Mouse (Mus musculus) lung, embryonic 15.5 days (tissue): Measurements from ENCODE around the gene Sema3e. TPM values are rescaled to one million over a fixed set of nuclear protein-coding genes. Genes with fewer than 3 reads are reported as not detected.

Experiments
- ATAC-seq: fragments of 200-750 bp; cut with Nextera tagmentation; 2 replicates; pipeline ENCODE4 v1.8.0; 2017; ENCODE audit warnings: moderate number of reproducible peaks, borderline replicate concordance; ENCODE audit not compliant: low FRiP score, low TSS enrichment; ENCODE audit errors: extremely low read depth
- H3K27ac ChIP-seq: fragments of 300-500 bp; sonication (generic); 2 replicates; pipeline ENCODE4 v1.5.1; 2015; ENCODE audit warnings: moderate library complexity, mild to moderate bottlenecking, inconsistent platforms
- H3K27me3 ChIP-seq: fragments of 300-500 bp; sonication (generic); 2 replicates; pipeline ENCODE4 v1.6.1; 2015; ENCODE audit warnings: inconsistent platforms
- H3K36me3 ChIP-seq: fragments of 300-500 bp; sonication (generic); 2 replicates; pipeline ENCODE4 v1.6.1; 2015; ENCODE audit warnings: inconsistent platforms
- H3K4me1 ChIP-seq: fragments of 300-500 bp; sonication (generic); 2 replicates; pipeline ENCODE4 v1.6.1; 2015; ENCODE audit warnings: inconsistent platforms
- H3K4me2 ChIP-seq: fragments of 300-500 bp; sonication (generic); 2 replicates; pipeline ENCODE4 v1.6.1; 2015; ENCODE audit warnings: inconsistent platforms, mild to moderate bottlenecking, moderate library complexity
- H3K4me3 ChIP-seq: fragments of 300-500 bp; sonication (generic); 2 replicates; pipeline ENCODE4 v1.5.1; 2015; ENCODE audit warnings: mild to moderate bottlenecking, inconsistent platforms
- H3K9ac ChIP-seq: fragments of 300-500 bp; sonication (generic); 2 replicates; pipeline ENCODE4 v1.6.1; 2015; ENCODE audit warnings: inconsistent platforms
- H3K9me3 ChIP-seq: fragments of 300-500 bp; sonication (generic); 2 replicates; pipeline ENCODE4 v1.6.1; 2016; ENCODE audit warnings: inconsistent platforms
- WGBS: fragments of 180-500 bp; shearing (Covaris S2); methylation state at CpG from one replicate; pipeline ENCODE4 v1.1.7; 2015; 5-methylcytosine and 5-hydroxymethylcytosine counted together
- polyA plus RNA-seq: library from polyadenylated mRNA; unstranded; fragments of >200 nt; fragmentation: Nextera tagmentation; extraction: Ambion mirVana; gene quantifications from 2 replicates; pipeline ENCODE4 v1.2.1, GENCODE M21; 2015

The Sema3e gene
- polyA plus RNA-seq, 1 experiment from 2014 or later = 24.2 TPM

DNA sequence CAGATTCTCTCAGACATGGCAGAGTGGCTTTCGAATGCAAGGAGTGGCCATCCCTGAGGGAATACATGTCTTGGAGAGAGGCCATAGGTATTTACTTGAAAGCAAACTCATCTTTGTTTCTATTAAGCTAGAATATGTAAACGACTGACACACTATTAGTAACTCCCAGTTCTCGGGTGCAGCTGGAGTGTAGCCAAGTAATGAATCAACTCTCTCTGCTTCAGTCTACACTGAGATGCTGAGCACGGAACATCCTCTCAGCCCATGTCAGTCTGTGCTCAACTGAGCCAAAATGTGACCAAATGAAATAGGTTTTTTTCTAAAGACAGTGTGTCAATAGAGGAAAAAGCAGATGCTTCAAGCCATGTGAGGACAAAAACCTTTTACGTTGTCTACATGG is 137.5 kb downstream of the Sema3e start:
- Histone ChIP-seq H3K4me1 (0 out of 2 replicates have a peak, but pooled peaks cover 4% of the 10 kb centered on the region), H3K9me3 (no peaks in the 10 kb centered on the region), H3K4me2 (no peak overlapping the region), H3K27ac (no peak overlapping the region), H3K27me3 (no peaks in the 10 kb centered on the region), H3K4me3 (no peak overlapping the region), H3K36me3 (no peaks in the 10 kb centered on the region), H3K9ac (no peak overlapping the region)
- 51% methylated on average over 5 of the region's 5 CpGs for WGBS
- peak; percentile 49; the same call in 1 of the 2 replicates for ATAC-seq

GRCm38 (mm10) chr5:14163280-14163679 is 138.2 kb downstream of the Sema3e start:
- Histone ChIP-seq H3K4me1 (0 out of 2 replicates have a peak, but pooled peaks cover 4% of the 10 kb centered on the region), H3K4me2 (no peak overlapping the region), H3K9ac (no peak overlapping the region), H3K36me3 (no peaks in the 10 kb centered on the region), H3K9me3 (no peaks in the 10 kb centered on the region), H3K27ac (no peak overlapping the region), H3K4me3 (no peak overlapping the region), H3K27me3 (no peaks in the 10 kb centered on the region)
- WGBS = 86% methylated on average over 3 of the region's 3 CpGs
- ATAC-seq = no peak

GRCm38 (mm10) chr5:14167776-14168175 is 142.7 kb downstream of the Sema3e start:
- Histone ChIP-seq H3K9me3 (no peaks in the 10 kb centered on the region), H3K27me3 (no peaks in the 10 kb centered on the region), H3K27ac (no peak overlapping the region), H3K9ac (no peak overlapping the region), H3K4me1 (0 out of 2 replicates have a peak, but pooled peaks cover under 1% of the 10 kb centered on the region), H3K4me2 (no peak overlapping the region), H3K36me3 (no peaks in the 10 kb centered on the region), H3K4me3 (no peak overlapping the region)
- ATAC-seq = no peak
- 72% methylated on average over 3 of the region's 3 CpGs for WGBS

- Histone ChIP-seq H3K9me3 (no peaks in the 10 kb centered on the region), H3K4me1 (no peaks in the 10 kb centered on the region), H3K4me3 (no peak overlapping the region), H3K4me2 (no peak overlapping the region), H3K36me3 (no peaks in the 10 kb centered on the region), H3K9ac (no peak overlapping the region), H3K27ac (no peak overlapping the region), H3K27me3 (no peaks in the 10 kb centered on the region)
- no peak for ATAC-seq
- WGBS = 72% methylated on average over 10 of the region's 10 CpGs
Measured at GRCm38 (mm10) chr5:14173355-14174183, 148.5 kb downstream of the Sema3e start.

DNA sequence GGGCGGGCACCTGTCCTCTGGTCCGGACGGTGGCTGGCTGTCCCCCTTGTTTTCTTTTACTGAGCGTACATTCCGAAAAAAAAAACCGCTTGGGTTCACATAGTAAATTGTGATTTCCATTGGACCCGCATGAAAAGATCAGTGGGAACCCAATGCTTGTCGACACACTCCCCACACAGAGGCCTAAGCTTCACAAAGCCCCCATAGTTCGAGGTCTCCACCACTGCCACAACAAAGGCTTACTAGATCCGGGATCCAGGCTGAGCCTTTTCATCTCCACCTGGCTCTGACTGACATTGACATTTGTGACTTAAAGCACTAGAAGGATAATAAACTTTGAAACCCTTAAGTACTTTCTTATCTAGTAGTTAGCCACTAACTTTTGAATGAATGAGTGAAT is 155.5 kb downstream of the Sema3e start:
- WGBS = 77% methylated on average over 10 of the region's 10 CpGs
- H3K4me1 ChIP-seq = no peaks in the 10 kb centered on the region
- ATAC-seq = no peak
- H3K9me3 ChIP-seq = no peaks in the 10 kb centered on the region
- H3K4me3 ChIP-seq = no peak overlapping the region
- no peak overlapping the region for H3K9ac ChIP-seq
- no peaks in the 10 kb centered on the region for H3K27me3 ChIP-seq
- no peaks in the 10 kb centered on the region for H3K36me3 ChIP-seq
- no peak overlapping the region for H3K27ac ChIP-seq
- no peak overlapping the region for H3K4me2 ChIP-seq

DNA sequence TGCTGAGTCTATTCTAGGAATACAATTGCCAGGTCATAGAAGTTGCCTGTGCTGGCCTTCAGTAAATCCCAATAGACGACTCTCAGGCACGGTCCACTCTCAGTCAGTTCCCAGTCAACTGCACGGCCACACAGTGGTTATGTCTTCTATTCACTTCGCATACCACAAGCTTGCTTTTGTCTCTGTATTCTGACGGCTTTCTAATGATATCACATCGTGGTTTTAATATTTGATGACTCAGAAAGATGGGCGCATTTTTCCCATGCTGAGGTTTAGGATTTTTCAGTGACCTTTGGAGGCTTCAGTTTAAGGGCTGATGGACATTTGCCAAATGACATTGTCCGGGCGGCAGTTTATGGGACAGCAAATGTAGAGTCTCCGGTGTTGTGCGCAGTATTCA is 157.1 kb downstream of the Sema3e start:
- 80% methylated on average over 11 of the region's 11 CpGs for WGBS
- no peak for ATAC-seq
- Histone ChIP-seq H3K4me2 (no peak overlapping the region), H3K27me3 (no peaks in the 10 kb centered on the region), H3K4me1 (no peaks in the 10 kb centered on the region), H3K9ac (no peak overlapping the region), H3K9me3 (no peaks in the 10 kb centered on the region), H3K27ac (no peak overlapping the region), H3K4me3 (no peak overlapping the region), H3K36me3 (no peaks in the 10 kb centered on the region)

DNA sequence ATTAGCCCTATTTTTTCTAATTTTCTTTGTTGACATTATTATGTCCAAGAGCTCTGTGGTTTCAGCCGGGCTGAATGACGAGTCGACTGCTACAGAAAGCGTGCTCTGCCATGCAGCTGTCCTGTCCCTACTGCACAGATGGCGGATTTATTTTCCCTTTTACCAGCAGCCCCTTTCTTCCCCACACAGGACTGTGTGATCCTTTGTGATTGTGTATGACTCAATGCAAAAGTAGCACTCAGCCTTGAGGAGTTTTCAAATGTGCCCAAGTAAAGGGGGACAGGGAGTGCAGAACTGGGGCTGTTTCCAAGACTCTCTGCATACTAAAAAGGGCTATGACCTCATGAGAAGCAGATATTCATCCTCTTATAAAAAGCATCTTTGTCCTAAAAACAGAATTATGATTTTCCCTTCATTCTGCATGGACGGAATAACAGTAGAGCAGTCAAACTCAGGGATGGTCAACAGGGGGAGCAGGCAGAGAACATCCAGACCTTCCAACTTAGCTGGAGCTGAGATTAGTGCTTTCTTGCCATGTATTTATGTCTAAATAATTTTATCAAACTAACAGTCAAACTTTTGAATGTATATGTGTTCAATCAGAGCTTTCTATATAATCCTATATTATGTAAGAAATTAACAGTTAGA is 170.2 kb downstream of the Sema3e start:
- Histone ChIP-seq H3K9me3 (no peaks in the 10 kb centered on the region), H3K9ac (no peak overlapping the region), H3K4me1 (peaks cover 2% of the 10 kb centered on the region; the same call in 1 of the 2 replicates), H3K27ac (no peak overlapping the region), H3K36me3 (no peaks in the 10 kb centered on the region), H3K4me2 (no peak overlapping the region), H3K4me3 (no peak overlapping the region), H3K27me3 (no peaks in the 10 kb centered on the region)
- 36% methylated on average over 6 of the region's 6 CpGs for WGBS
- no peak for ATAC-seq

DNA sequence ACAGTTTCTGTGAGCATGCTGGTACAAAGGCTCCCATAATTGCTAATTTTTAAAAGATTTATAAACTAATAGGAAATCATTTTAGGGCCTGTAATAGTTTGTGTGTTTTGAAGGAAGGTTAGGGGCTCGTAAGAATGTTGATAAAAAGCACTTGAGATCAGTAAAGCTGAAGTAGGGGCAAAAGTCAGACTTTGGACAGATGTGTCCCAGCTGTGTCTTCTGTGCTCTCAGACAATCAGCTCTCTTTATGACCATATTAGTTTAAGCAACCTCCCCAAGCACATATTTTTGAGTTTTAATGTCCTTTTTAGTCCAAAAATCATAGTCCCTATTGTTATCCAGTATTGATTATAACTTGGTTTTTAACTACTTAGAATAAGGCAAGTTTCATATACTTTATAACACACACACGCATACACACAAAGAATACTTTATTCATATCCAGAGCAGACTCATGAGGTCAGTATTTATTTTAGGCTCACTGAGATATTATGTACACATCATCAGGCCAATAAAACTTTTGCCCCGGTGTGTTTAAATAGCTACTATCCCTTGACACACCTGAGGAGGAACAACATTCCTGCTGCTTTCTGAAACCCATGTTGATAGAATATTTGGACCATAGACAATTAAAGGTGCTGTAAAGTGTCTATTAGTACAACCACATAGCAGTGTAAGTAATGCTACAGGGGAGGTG is 173.4 kb downstream of the Sema3e start:
- no peak overlapping the region for H3K27ac ChIP-seq
- H3K27me3 ChIP-seq = no peaks in the 10 kb centered on the region
- H3K36me3 ChIP-seq = no peaks in the 10 kb centered on the region
- H3K4me3 ChIP-seq = no peak overlapping the region
- no peaks in the 10 kb centered on the region for H3K9me3 ChIP-seq
- no peak overlapping the region for H3K4me2 ChIP-seq
- peaks cover 2% of the 10 kb centered on the region; the same call in 1 of the 2 replicates for H3K4me1 ChIP-seq
- no peak for ATAC-seq
- no peak overlapping the region for H3K9ac ChIP-seq
- 37% methylated on average over 3 of the region's 3 CpGs for whole genome bisulfite sequencing

- Histone ChIP-seq H3K9me3 (no peaks in the 10 kb centered on the region), H3K27ac (no peak overlapping the region), H3K4me1 (no peaks in the 10 kb centered on the region), H3K4me2 (no peak overlapping the region), H3K9ac (no peak overlapping the region), H3K27me3 (no peaks in the 10 kb centered on the region), H3K4me3 (no peak overlapping the region), H3K36me3 (no peaks in the 10 kb centered on the region)
- 48% methylated on average over 2 of the region's 2 CpGs for WGBS
- ATAC-seq = no peak
Measured at GRCm38 (mm10) chr5:14206794-14207193, 181.7 kb downstream of the Sema3e start.

- no peak for ATAC-seq
Measured at GRCm38 (mm10) chr5:14209962-14210361, 184.9 kb downstream of the Sema3e start.

GRCm38 (mm10) chr5:14216211-14216610 is 191.1 kb downstream of the Sema3e start:
- Histone ChIP-seq H3K36me3 (no peaks in the 10 kb centered on the region), H3K4me1 (peaks cover 4% of the 10 kb centered on the region; the same call in 1 of the 2 replicates), H3K4me2 (no peak overlapping the region), H3K4me3 (no peak overlapping the region), H3K9ac (no peak overlapping the region), H3K27me3 (no peaks in the 10 kb centered on the region), H3K27ac (no peak overlapping the region), H3K9me3 (no peaks in the 10 kb centered on the region)
- ATAC-seq = no peak
- 33% methylated on average over 7 of the region's 7 CpGs for WGBS

More at GRCm38 (mm10) chr5:14209962-14210361, 184.9 kb downstream of the Sema3e start:
- Histone ChIP-seq H3K9ac (no peak overlapping the region), H3K27ac (no peak overlapping the region), H3K27me3 (no peaks in the 10 kb centered on the region), H3K36me3 (no peaks in the 10 kb centered on the region), H3K4me3 (no peak overlapping the region), H3K4me1 (no peaks in the 10 kb centered on the region), H3K9me3 (no peaks in the 10 kb centered on the region), H3K4me2 (no peak overlapping the region)
- WGBS = 17% methylated on average over 3 of the region's 3 CpGs

GRCm38 (mm10) chr5:14218677-14219076 is 193.6 kb downstream of the Sema3e start:
- H3K4me2 ChIP-seq = no peak overlapping the region
- H3K27ac ChIP-seq = no peak overlapping the region
- H3K9me3 ChIP-seq = no peaks in the 10 kb centered on the region
- H3K4me3 ChIP-seq = no peak overlapping the region
- WGBS = 65% methylated on average over 4 of the region's 4 CpGs
- H3K36me3 ChIP-seq = no peaks in the 10 kb centered on the region
- no peaks in the 10 kb centered on the region for H3K27me3 ChIP-seq
- H3K4me1 ChIP-seq = peaks cover 4% of the 10 kb centered on the region; the same call in 1 of the 2 replicates
- ATAC-seq = no peak
- no peak overlapping the region for H3K9ac ChIP-seq
